Mouse (Mus musculus) neural tube, embryonic 12.5 days (tissue): ENCODE data around the gene Fignl2. TPM values are rescaled to one million over a fixed set of nuclear protein-coding genes. Genes with fewer than 3 reads are reported as not detected.
"Not testable (repeated sequence)": the region's sequence is repeated elsewhere in the genome, so short reads cannot be mapped to it uniquely, and the experiment has no call there.

Source experiments
- ATAC-seq: fragments of 200-750 bp; cut with Nextera tagmentation; 2 replicates; pipeline ENCODE4 v1.8.0; 2017; ENCODE audit warnings: low read depth, mild to moderate bottlenecking, moderate TSS enrichment, moderate library complexity; ENCODE audit not compliant: low FRiP score
- H3K27ac ChIP-seq: fragments of 300-500 bp; sonication (generic); 2 replicates; pipeline ENCODE4 v1.5.1; 2016
- H3K27me3 ChIP-seq: fragments of 300-500 bp; sonication (generic); replicated peaks from 2 replicates; pipeline ENCODE4 v1.6.1; 2016; ENCODE audit warnings: mild to moderate bottlenecking
- H3K36me3 ChIP-seq: fragments of 300-500 bp; sonication (generic); 2 replicates; pipeline ENCODE4 v1.6.1; 2016; ENCODE audit warnings: mild to moderate bottlenecking
- H3K4me1 ChIP-seq: fragments of 300-500 bp; sonication (generic); 2 replicates; pipeline ENCODE4 v1.6.1; 2016
- H3K4me2 ChIP-seq: fragments of 300-500 bp; sonication (generic); replicated peaks from 2 replicates; pipeline ENCODE4 v1.6.1; 2016; ENCODE audit warnings: mild to moderate bottlenecking
- H3K4me3 ChIP-seq: fragments of 300-500 bp; sonication (generic); 2 replicates; pipeline ENCODE4 v1.5.1; 2016
- H3K9ac ChIP-seq: fragments of 300-500 bp; sonication (generic); 2 replicates; pipeline ENCODE4 v1.6.1; 2016; ENCODE audit warnings: mild to moderate bottlenecking
- H3K9me3 ChIP-seq: fragments of 300-500 bp; sonication (generic); 2 replicates; pipeline ENCODE4 v1.6.1; 2016; ENCODE audit warnings: mild to moderate bottlenecking
- WGBS: fragments of 180-500 bp; shearing (Covaris S2); methylation state at CpG from one replicate; pipeline ENCODE4 v1.1.7; 2016; 5-methylcytosine and 5-hydroxymethylcytosine counted together
- polyA plus RNA-seq: library from polyadenylated mRNA; unstranded; fragments of >200 nt; fragmentation: Nextera tagmentation; extraction: Ambion mirVana; gene quantifications from 2 replicates; pipeline ENCODE4 v1.2.1, GENCODE M21; 2016

Gene Fignl2
- 0.55 and 0.84 TPM in 2 replicates for polyA plus RNA-seq

DNA sequence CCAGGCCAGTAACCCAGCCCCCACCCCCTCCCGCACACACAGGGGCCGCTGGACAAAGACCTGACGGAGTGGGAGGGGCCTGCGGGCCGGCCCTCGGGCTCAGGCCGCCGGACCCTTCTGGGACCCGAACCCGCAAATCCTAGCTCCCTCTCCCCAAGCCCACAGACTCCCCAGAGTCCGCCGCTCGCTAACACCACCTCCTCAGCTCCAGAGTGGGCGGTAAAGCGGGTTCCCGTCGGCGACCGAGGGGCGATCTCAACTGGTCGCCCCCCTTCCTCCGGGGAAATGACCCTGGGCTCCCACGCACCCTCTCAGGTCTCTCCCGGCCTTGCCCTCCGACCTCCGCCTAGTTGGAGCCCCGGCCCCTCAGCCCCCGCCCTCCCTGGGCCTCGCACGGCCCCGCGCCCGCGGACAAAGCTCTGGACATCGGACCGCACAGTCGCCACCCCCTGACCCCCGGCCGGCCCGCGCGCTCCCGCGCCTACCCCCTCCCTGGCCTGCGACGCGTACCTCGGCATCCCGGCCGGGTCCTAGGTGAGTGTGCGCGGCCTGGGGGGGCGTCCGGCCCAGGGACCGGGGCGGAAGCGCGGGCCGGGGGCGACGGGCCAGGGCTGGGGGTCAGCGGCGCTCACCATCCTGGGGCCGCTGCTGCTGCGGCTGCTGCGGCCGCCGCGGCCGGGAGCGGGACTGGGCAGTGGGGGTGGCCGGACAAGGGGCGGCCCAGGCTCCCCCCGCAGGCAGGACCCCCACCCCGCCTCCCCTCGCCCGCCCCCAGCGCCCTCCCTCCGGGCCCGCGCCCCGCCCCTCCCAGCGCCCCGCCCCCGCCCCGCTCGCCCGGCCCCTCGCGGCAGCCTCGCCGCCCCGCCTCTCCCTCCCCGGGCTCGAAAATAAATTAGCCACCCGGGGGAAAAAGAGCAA, at the start of gene Fignl2:
Fignl2 (minus strand) TSS at position 755 of the 918 bp plus-strand sequence.
- peak within 1 kb of the TSS; percentile 98 for H3K9ac ChIP-seq
- H3K27ac ChIP-seq, result peak within 1 kb of the TSS; percentile 94
- peak within 1 kb of the TSS; percentile 82 for H3K4me2 ChIP-seq
- no peaks in the 10 kb centered on the region for H3K36me3 ChIP-seq
- ATAC-seq, result 0 out of 2 replicates have a peak, but pooled peaks have one; percentile 3
- H3K27me3 ChIP-seq, result no peaks in the 10 kb centered on the region; the same call in 1 of the 2 replicates
- peaks cover 70% of the 10 kb centered on the region for H3K4me1 ChIP-seq
- H3K4me3 ChIP-seq, result peak within 1 kb of the TSS; percentile 88
- no peaks in the 10 kb centered on the region for H3K9me3 ChIP-seq
- whole genome bisulfite sequencing, result 1% methylated on average over 79 of the region's 96 CpGs

DNA sequence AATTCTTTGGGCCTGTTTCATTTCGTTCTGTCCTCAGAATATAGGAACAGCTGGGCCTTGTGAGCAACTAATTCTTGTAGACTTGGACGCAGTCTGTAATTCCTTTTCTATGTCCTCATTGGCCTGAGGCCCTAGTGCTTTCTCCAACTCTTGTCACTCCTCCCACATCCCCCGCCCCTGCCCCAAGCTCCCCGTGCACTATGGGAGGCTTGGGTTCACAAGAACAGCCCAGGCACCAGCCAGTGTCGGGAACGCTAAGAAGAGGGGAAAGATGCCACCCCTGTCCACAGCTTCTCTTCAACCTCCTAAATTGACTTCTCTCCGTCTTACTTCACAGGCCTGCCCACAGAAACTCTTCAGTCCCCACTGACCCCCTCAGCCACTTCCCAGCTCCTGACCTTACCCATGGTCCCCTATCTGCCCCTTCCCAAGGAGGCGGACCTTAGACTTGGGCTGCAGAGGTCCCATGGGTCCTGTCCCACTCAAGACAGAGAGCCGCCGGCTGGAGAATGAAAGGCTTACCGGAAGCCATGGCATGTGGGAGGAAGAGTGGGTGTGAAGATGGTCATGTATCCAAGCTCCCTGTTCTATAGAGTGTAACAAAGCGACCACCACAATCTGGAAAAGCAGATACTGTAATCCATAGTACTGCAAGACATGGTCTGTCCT, 48.6 kb upstream of the Fignl2 start:
- 78% methylated on average over 12 of the region's 12 CpGs for WGBS
- Histone ChIP-seq H3K27me3 (peaks cover 51% of the 10 kb centered on the region), H3K4me1 (peaks cover 13% of the 10 kb centered on the region), H3K4me2 (no peak overlapping the region), H3K4me3 (no peak overlapping the region), H3K36me3 (no peaks in the 10 kb centered on the region), H3K9ac (no peak overlapping the region), H3K27ac (no peak overlapping the region), H3K9me3 (no peaks in the 10 kb centered on the region)
- ATAC-seq, result no peak

GRCm38 (mm10) chr15:101125561-101125960, 47.2 kb upstream of the Fignl2 start:
- Histone ChIP-seq H3K9ac (no peak overlapping the region), H3K36me3 (no peaks in the 10 kb centered on the region), H3K9me3 (no peaks in the 10 kb centered on the region), H3K4me1 (peaks cover 8% of the 10 kb centered on the region), H3K4me2 (no peak overlapping the region), H3K4me3 (no peak overlapping the region), H3K27ac (no peak overlapping the region), H3K27me3 (peaks cover 41% of the 10 kb centered on the region)
- no peak for ATAC-seq
- 90% methylated on average over 6 of the region's 6 CpGs for WGBS

GRCm38 (mm10) chr15:101123202-101123601, 44.8 kb upstream of the Fignl2 start:
- no peak for ATAC-seq
- H3K4me3 ChIP-seq, result no peak overlapping the region
- no peaks in the 10 kb centered on the region for H3K9me3 ChIP-seq
- no peaks in the 10 kb centered on the region for H3K4me1 ChIP-seq
- H3K36me3 ChIP-seq, result no peaks in the 10 kb centered on the region
- H3K4me2 ChIP-seq, result no peak overlapping the region
- WGBS, result 32% methylated on average over 4 of the region's 4 CpGs
- no peak overlapping the region for H3K27ac ChIP-seq
- H3K27me3 ChIP-seq, result peaks cover 25% of the 10 kb centered on the region
- no peak overlapping the region for H3K9ac ChIP-seq

GRCm38 (mm10) chr15:101122290-101122589, 43.9 kb upstream of the Fignl2 start:
- Histone ChIP-seq H3K36me3 (no peaks in the 10 kb centered on the region), H3K27ac (no peak overlapping the region), H3K4me3 (no peak overlapping the region), H3K4me1 (no peaks in the 10 kb centered on the region), H3K9me3 (no peaks in the 10 kb centered on the region), H3K4me2 (no peak overlapping the region), H3K27me3 (peaks cover 16% of the 10 kb centered on the region), H3K9ac (no peak overlapping the region)
- 15% methylated on average over 2 of the region's 2 CpGs for WGBS
- no peak for ATAC-seq

GRCm38 (mm10) chr15:101121411-101122289, 43.3 kb upstream of the Fignl2 start:
- Histone ChIP-seq H3K4me1 (no peaks in the 10 kb centered on the region), H3K4me2 (no peak overlapping the region), H3K27me3 (peaks cover 10% of the 10 kb centered on the region; the same call in 1 of the 2 replicates), H3K36me3 (no peaks in the 10 kb centered on the region), H3K9me3 (no peaks in the 10 kb centered on the region), H3K27ac (no peak overlapping the region), H3K4me3 (no peak overlapping the region), H3K9ac (no peak overlapping the region)
- 76% methylated on average over 9 of the region's 9 CpGs for WGBS
- no peak for ATAC-seq

DNA sequence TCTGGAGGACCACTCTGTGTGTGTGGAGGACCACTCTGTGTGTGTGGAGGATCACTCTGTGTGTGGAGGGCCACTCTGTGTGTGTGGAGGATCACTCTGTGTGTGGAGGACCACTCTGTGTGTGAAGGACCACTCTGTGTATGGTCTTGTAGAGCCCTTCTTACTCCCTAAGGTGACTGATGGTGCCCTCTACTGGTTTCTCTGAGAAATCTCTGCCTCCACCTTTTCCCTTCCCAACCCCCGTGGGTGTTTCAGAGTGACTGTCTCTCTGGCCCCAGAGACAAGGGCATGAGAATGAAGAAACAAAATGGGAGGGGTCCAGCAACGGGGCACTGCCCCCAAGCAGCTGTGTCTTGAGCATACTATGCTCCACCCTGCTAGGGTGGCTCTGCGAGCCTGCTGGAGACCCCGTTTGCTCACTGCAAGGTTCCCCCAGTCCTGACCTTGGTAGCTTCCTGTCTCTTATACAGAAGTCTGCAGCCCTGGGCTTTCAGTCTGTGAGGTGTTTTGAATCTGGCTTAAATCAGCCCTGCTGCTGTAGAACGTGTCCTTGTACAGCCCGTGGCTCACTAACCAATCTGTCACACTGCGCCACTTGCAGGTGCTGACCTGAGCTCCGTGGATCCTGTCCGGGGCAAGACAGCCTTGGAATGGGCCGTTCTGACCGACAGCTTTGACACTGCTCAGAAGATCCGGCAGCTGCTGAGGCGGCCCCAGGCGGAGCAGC, 40.2 kb upstream of the Fignl2 start:
- Histone ChIP-seq H3K27ac (no peak overlapping the region), H3K36me3 (no peaks in the 10 kb centered on the region), H3K9me3 (no peaks in the 10 kb centered on the region), H3K4me2 (no peak overlapping the region), H3K27me3 (0 out of 2 replicates have a peak, but pooled peaks cover 6% of the 10 kb centered on the region), H3K4me1 (no peaks in the 10 kb centered on the region), H3K9ac (no peak overlapping the region), H3K4me3 (no peak overlapping the region)
- 68% methylated on average over 14 of the region's 14 CpGs for WGBS
- no peak for ATAC-seq

DNA sequence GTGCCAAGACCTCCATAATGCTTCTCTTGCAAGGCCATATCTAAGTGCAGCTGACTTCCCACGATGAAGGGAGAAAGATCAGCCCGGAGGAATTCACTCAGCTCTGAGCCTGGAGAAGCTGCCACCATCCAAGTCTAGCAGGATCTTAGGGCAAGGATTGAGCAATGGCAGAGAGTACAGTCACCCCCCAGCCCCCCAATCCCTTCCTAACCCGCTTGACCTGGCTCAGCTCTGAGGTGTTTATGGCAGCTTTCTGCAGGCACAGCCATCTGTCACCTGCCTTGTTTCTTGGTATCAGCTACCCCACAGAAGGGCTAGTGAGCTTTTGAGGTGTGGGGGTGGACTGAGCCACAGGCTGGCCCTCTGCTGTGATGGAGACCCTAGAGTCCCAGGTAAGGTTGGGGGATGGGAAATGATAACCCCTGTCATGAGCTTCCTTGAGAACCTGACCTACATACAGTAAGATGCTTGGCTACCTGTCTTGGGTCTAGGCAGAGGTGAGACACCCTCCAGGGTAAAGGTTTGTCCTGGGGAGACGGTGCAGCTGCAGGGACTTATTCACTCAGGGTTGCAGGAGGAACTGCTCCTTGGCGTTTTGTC, 37.2 kb upstream of the Fignl2 start, which contains the start of gene Ankrd33:
Ankrd33 (plus strand) TSS at position 245 of the 600 bp plus-strand sequence.
- 0 out of 2 replicates have a peak, but pooled peaks cover 6% of the 10 kb centered on the region for H3K27me3 ChIP-seq
- ATAC-seq, result no peak
- H3K9me3 ChIP-seq, result no peaks in the 10 kb centered on the region
- H3K4me1 ChIP-seq, result no peaks in the 10 kb centered on the region
- H3K36me3 ChIP-seq, result no peaks in the 10 kb centered on the region
- 0 out of 2 replicates have a peak within 1 kb of the TSS, but pooled peaks have one; percentile 8 for H3K9ac ChIP-seq
- H3K4me2 ChIP-seq, result no peak within 1 kb of the TSS
- no peak within 1 kb of the TSS for H3K27ac ChIP-seq
- WGBS, result 78% methylated on average over 5 of the region's 5 CpGs
- no peak within 1 kb of the TSS for H3K4me3 ChIP-seq

- H3K9ac ChIP-seq, H3K4me1 ChIP-seq, H3K27ac ChIP-seq, H3K36me3 ChIP-seq, H3K27me3 ChIP-seq, H3K4me2 ChIP-seq, H3K4me3 ChIP-seq, H3K9me3 ChIP-seq, ATAC-seq: not testable (repeated sequence)
- WGBS, result 82% methylated on average over 2 of the region's 2 CpGs
Measured at GRCm38 (mm10) chr15:101113778-101114177, 35.4 kb upstream of the Fignl2 start.

DNA sequence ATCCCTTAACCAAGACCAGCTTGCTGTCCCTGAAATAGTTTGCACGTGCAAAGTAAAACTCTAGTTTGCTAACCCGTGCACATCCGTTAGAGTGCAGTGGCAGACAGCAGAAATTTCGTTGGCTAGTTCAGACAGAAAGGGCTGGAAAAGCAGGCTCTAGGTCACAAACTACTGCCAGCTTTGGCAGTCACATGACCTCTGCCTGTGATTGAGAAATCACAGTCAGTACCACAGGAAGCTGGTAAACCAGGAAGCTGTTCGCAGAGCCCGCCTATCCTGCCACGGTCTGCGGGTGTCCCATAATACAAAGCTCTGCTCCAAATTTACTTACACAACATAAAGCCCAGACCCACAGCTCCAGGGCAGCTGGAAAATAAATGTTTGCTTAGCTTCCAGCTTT, 34.8 kb upstream of the Fignl2 start:
- Histone ChIP-seq H3K4me2 (no peak overlapping the region), H3K27me3 (no peaks in the 10 kb centered on the region), H3K27ac (no peak overlapping the region), H3K9ac (no peak overlapping the region), H3K9me3 (no peaks in the 10 kb centered on the region), H3K36me3 (no peaks in the 10 kb centered on the region), H3K4me1 (no peaks in the 10 kb centered on the region), H3K4me3 (no peak overlapping the region)
- no peak for ATAC-seq
- 81% methylated on average over 8 of the region's 8 CpGs for WGBS
